Mouse (Mus musculus) bone marrow macrophage, adult 2 months (primary cell): ENCODE measurements around the gene Ntf3.

Experiments used
- CTCF ChIP-seq: IDR thresholded peaks from 2 replicates; pipeline ENCODE4 v1.5.1; 2012; ENCODE audit warnings: low read depth, mild to moderate bottlenecking, low read length, moderate library complexity
- POLR2A ChIP-seq: IDR thresholded peaks from 2 replicates; pipeline ENCODE4 v1.6.1; 2012; ENCODE audit warnings: mild to moderate bottlenecking, low read depth, low read length, borderline replicate concordance

DNA sequence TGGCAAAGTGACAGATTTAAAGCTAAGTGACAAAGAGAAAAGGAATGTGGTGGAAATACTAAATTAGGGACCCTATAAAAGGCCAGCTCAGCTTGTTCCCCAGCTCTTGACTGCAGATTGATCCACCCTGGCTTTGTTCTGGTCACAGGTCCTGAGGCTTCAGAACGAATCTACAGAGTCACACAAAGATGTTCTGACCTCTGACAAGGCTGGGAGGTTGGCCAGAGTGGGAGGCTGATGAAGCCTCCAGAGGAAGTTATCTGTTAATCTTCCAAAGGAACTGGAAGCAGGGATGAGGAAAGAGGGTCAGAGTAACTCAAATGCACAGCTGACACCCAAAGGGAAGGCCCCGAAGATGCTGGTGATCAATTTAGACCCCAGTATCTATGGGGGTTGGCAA lies 59.3 kb downstream of the Ntf3 start:
- TF ChIP-seq CTCF (no peak), POLR2A (no peak)
